Mouse (Mus musculus) liver, adult 2 months (tissue): Measurements from ENCODE around the gene Mcu. TPM values are rescaled to one million over a fixed set of nuclear protein-coding genes. Genes with fewer than 3 reads are reported as not detected.
A peak's percentile ranks its signal among the peaks of the same experiment; 100 is the strongest.

ENCODE experiments used
- DNase-seq: peaks from one replicate; pipeline ENCODE4 v3.0.0-alpha.2; 2011; ENCODE audit warnings: low read depth, low spot score; ENCODE audit errors: extremely low read depth
- H3K27ac ChIP-seq: fragments of 200-500 bp; replicated peaks from 2 replicates; pipeline ENCODE4 v1.5.1; 2012; ENCODE audit warnings: low read depth, mild to moderate bottlenecking, control low read depth, inconsistent platforms, low read length; ENCODE audit not compliant: insufficient read depth
- H3K27me3 ChIP-seq: fragments of 200-500 bp; 2 replicates; pipeline ENCODE4 v1.6.1; 2012; ENCODE audit warnings: mild to moderate bottlenecking, moderate library complexity, low read length, inconsistent platforms; ENCODE audit not compliant: control insufficient read depth, insufficient read depth
- H3K36me3 ChIP-seq: fragments of 200-500 bp; 2 replicates; pipeline ENCODE4 v1.6.1; 2012; ENCODE audit warnings: low read length, inconsistent platforms; ENCODE audit not compliant: control insufficient read depth, insufficient read depth
- H3K4me1 ChIP-seq: fragments of 200-500 bp; 2 replicates; pipeline ENCODE4 v1.6.1; 2011; ENCODE audit warnings: low read length; ENCODE audit not compliant: control insufficient read depth, insufficient read depth
- H3K4me3 ChIP-seq: fragments of 200-500 bp; 2 replicates; pipeline ENCODE4 v1.5.1; 2011; ENCODE audit warnings: low read depth, mild to moderate bottlenecking, control low read depth, low read length, moderate library complexity; ENCODE audit not compliant: insufficient read depth
- H3K79me2 ChIP-seq: fragments of 200-500 bp; 2 replicates; pipeline ENCODE4 v1.6.1; 2012; ENCODE audit warnings: inconsistent platforms, mild to moderate bottlenecking, low read length, moderate library complexity; ENCODE audit not compliant: control insufficient read depth, insufficient read depth
- H3K9ac ChIP-seq: fragments of 200-500 bp; 2 replicates; pipeline ENCODE4 v1.6.1; 2012; ENCODE audit warnings: low read depth, mild to moderate bottlenecking, control low read depth, inconsistent platforms, low read length
- CTCF ChIP-seq: fragments of 200-500 bp; IDR thresholded peaks from 2 replicates; pipeline ENCODE4 v1.5.1; 2011; ENCODE audit warnings: low read depth, low read length, control low read depth
- POLR2A ChIP-seq: fragments of 200-500 bp; IDR thresholded peaks from 2 replicates; pipeline ENCODE4 v1.6.1; 2011; ENCODE audit warnings: low read length, control low read depth; ENCODE audit not compliant: insufficient read depth; ENCODE audit errors: extremely low read depth
- WGBS: fragments of 180-500 bp; shearing (Covaris S2); methylation state at CpG from one replicate; pipeline ENCODE4 v1.1.7; 2018; 5-methylcytosine and 5-hydroxymethylcytosine counted together
- polyA plus RNA-seq: library from polyadenylated mRNA; depleted of rRNA; stranded (reverse); fragments of >200 nt; gene quantifications from 2 replicates; pipeline ENCODE4 v1.2.3, GENCODE M21; 2012
- total RNA-seq: library from RNA; depleted of rRNA; stranded (reverse); fragments of >200 nt; gene quantifications from 2 replicates; pipeline ENCODE4 v1.2.3, GENCODE M21; 2014

Mcu gene
- total and polyA plus RNA-seq, 2 experiments: 11.5 to 12.9 TPM

GRCm38 (mm10) chr10:59481381-59481780, 135.1 kb downstream of the Mcu start:
- TF ChIP-seq CTCF: no peak
- TF ChIP-seq POLR2A: no peak
- Histone ChIP-seq H3K4me1 (peaks cover 12% of the 10 kb centered on the region), H3K27me3 (no peaks in the 10 kb centered on the region), H3K36me3 (no peaks in the 10 kb centered on the region), H3K9ac (no peak overlapping the region), H3K27ac (no peak overlapping the region), H3K79me2 (peaks cover 2% of the 10 kb centered on the region; the same call in 1 of the 2 replicates), H3K4me3 (no peak overlapping the region)
- 97% methylated on average over 5 of the region's 5 CpGs for WGBS
- no peak for DNase-seq

- peaks cover 3% of the 10 kb centered on the region; the same call in 1 of the 2 replicates for H3K4me1 ChIP-seq
- TF ChIP-seq CTCF (no peak), POLR2A (no peak)
- no peak overlapping the region for H3K27ac ChIP-seq
- WGBS: 53% methylated on average over 5 of the region's 5 CpGs
- no peak overlapping the region for H3K9ac ChIP-seq
- H3K4me3 ChIP-seq: no peak overlapping the region
- H3K36me3 ChIP-seq: no peaks in the 10 kb centered on the region; the same call in 1 of the 2 replicates
- no peaks in the 10 kb centered on the region for H3K27me3 ChIP-seq
- DNase-seq: peak; percentile 59
- 0 out of 2 replicates have a peak, but pooled peaks cover 2% of the 10 kb centered on the region for H3K79me2 ChIP-seq
Measured at GRCm38 (mm10) chr10:59470451-59470850, 146.0 kb downstream of the Mcu start.

GRCm38 (mm10) chr10:59467297-59467696, 149.2 kb downstream of the Mcu start:
- Histone ChIP-seq H3K36me3 (peaks cover 3% of the 10 kb centered on the region), H3K4me3 (no peak overlapping the region), H3K27ac (no peak overlapping the region), H3K79me2 (0 out of 2 replicates have a peak, but pooled peaks cover 1% of the 10 kb centered on the region), H3K9ac (no peak overlapping the region), H3K27me3 (no peaks in the 10 kb centered on the region), H3K4me1 (no peaks in the 10 kb centered on the region)
- 92% methylated on average over 12 of the region's 12 CpGs for WGBS
- TF ChIP-seq CTCF: no peak
- TF ChIP-seq POLR2A: no peak
- DNase-seq: no peak

GRCm38 (mm10) chr10:59466626-59467025, 149.9 kb downstream of the Mcu start:
- TF ChIP-seq POLR2A (no peak), CTCF (no peak)
- WGBS: 52% methylated on average over 4 of the region's 4 CpGs

GRCm38 (mm10) chr10:59465546-59465945, 150.9 kb downstream of the Mcu start:
- H3K27me3 ChIP-seq: no peaks in the 10 kb centered on the region
- TF ChIP-seq POLR2A (no peak), CTCF (no peak)
- no peaks in the 10 kb centered on the region for H3K79me2 ChIP-seq
- no peak overlapping the region; the same call in 1 of the 2 replicates for H3K27ac ChIP-seq
- H3K4me1 ChIP-seq: no peaks in the 10 kb centered on the region
- 42% methylated on average over 3 of the region's 3 CpGs for WGBS
- DNase-seq: peak; percentile 81
- H3K9ac ChIP-seq: no peak overlapping the region
- H3K36me3 ChIP-seq: peaks cover 5% of the 10 kb centered on the region
- H3K4me3 ChIP-seq: no peak overlapping the region

More at GRCm38 (mm10) chr10:59466626-59467025, 149.9 kb downstream of the Mcu start:
- no peaks in the 10 kb centered on the region for H3K4me1 ChIP-seq
- no peaks in the 10 kb centered on the region for H3K79me2 ChIP-seq
- H3K36me3 ChIP-seq: peaks cover 3% of the 10 kb centered on the region
- no peak overlapping the region for H3K9ac ChIP-seq
- H3K27me3 ChIP-seq: no peaks in the 10 kb centered on the region
- no peak overlapping the region for H3K4me3 ChIP-seq
- H3K27ac ChIP-seq: no peak overlapping the region
- peak; percentile 62 for DNase-seq

GRCm38 (mm10) chr10:59462307-59462706, 154.2 kb downstream of the Mcu start:
- no peaks in the 10 kb centered on the region for H3K79me2 ChIP-seq
- no peak for DNase-seq
- no peak overlapping the region for H3K4me3 ChIP-seq
- no peak overlapping the region for H3K27ac ChIP-seq
- H3K9ac ChIP-seq: no peak overlapping the region
- WGBS: 82% methylated on average over 6 of the region's 6 CpGs
- TF ChIP-seq CTCF: no peak
- H3K36me3 ChIP-seq: peaks cover 5% of the 10 kb centered on the region
- no peaks in the 10 kb centered on the region for H3K27me3 ChIP-seq
- H3K4me1 ChIP-seq: no peaks in the 10 kb centered on the region
